Mouse (Mus musculus): Measurements from ENCODE around the gene Fate1. TPM values are rescaled to one million over a fixed set of nuclear protein-coding genes. Genes with fewer than 3 reads are reported as not detected.
A peak's percentile ranks its signal among the peaks of the same experiment; 100 is the strongest.

Gene Fate1
- total and polyA plus RNA-seq, 3 experiments, result not detected

- TF ChIP-seq CHD2 (IDR thresholded peaks at IDR 0.05; ENCODE audit: low read length) (no peak), CTCF (IDR thresholded peaks at IDR 0.05 in 2 of 3, conservative IDR thresholded peaks at IDR 0.05 in 1 of 3; ENCODE audit: control insufficient read depth in 1 of 3, insufficient read depth in 1 of 3, low read depth in 2 of 3, low read length in 3 of 3, poor library complexity in 1 of 3, severe bottlenecking in 1 of 3) (peak; percentile 39 to 69 (median 52)), BHLHE40 (IDR thresholded peaks at IDR 0.05; ENCODE audit: borderline replicate concordance, low read depth, low read length) (no peak), USF1 (IDR thresholded peaks at IDR 0.05; ENCODE audit: low read depth, low read length) (no peak), GABPA (IDR thresholded peaks at IDR 0.05; ENCODE audit: low read depth, low read length) (no peak), EP300 (IDR thresholded peaks at IDR 0.05; ENCODE audit: low read depth in 1 of 2, low read length in 2 of 2) (no peak), TBP (IDR thresholded peaks at IDR 0.05; ENCODE audit: low read depth, low read length) (no peak), ELF1 (IDR thresholded peaks at IDR 0.05; ENCODE audit: low read depth, low read length) (no peak), POLR2AphosphoS5 (IDR thresholded peaks at IDR 0.05; ENCODE audit: borderline replicate concordance, low read depth, low read length) (no peak), GATA1 (IDR thresholded peaks at IDR 0.05; ENCODE audit: low read depth, low read length) (no peak)
Measured at GRCm38 (mm10) chrX:71946631-71947030, 26.2 kb upstream of the Fate1 start (continued).

DNA sequence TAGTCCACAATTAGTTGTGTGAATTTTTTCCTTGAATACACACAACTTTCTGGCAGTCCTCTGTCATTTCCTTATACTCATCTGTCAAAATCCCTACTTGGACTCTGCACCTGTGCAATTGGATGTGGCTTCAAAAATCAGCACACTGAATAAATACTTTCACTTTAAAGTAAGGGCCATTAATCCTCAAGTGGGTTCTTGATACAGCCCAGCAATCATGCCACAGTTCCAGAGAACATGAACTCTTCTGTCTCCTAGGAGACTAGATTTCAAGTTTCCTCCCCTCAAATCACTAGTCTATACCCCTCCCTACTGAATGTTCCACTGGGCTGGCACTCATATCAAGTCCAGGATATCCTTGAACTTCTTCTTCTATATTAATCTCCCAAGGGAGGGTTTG, 14.4 kb upstream of the Fate1 start:
- no peaks in the 10 kb centered on the region for H3K4me1 ChIP-seq (ENCODE audit: control insufficient read depth in 1 of 2, insufficient read depth in 2 of 2, low read length in 2 of 2)
- TF ChIP-seq HCFC1 (IDR thresholded peaks at IDR 0.05; ENCODE audit: low read depth, low read length) (no peak), MYB (IDR thresholded peaks at IDR 0.05; ENCODE audit: low read depth, low read length) (no peak), POLR2A (IDR thresholded peaks at IDR 0.05; ENCODE audit: control insufficient read depth in 1 of 2, insufficient read depth in 1 of 2, low read depth in 1 of 2, low read length in 2 of 2, poor library complexity in 1 of 2) (no peak), EP300 (IDR thresholded peaks at IDR 0.05; ENCODE audit: low read depth in 1 of 2, low read length in 2 of 2) (no peak), ZMIZ1 (IDR thresholded peaks at IDR 0.05; ENCODE audit: low read depth, low read length) (no peak), E2F4 (IDR thresholded peaks at IDR 0.05; ENCODE audit: borderline replicate concordance, low read depth, low read length) (no peak), SIN3A (IDR thresholded peaks at IDR 0.05; ENCODE audit: low read length) (no peak), CHD1 (IDR thresholded peaks at IDR 0.05; ENCODE audit: low read depth, low read length) (no peak), ZKSCAN1 (IDR thresholded peaks at IDR 0.05; ENCODE audit: low read depth, low read length) (no peak), RCOR1 (IDR thresholded peaks at IDR 0.05; ENCODE audit: low read depth, low read length) (no peak), SMC3 (IDR thresholded peaks at IDR 0.05; ENCODE audit: low read depth, low read length) (no peak), GABPA (IDR thresholded peaks at IDR 0.05; ENCODE audit: low read depth, low read length) (no peak), MAFK (IDR thresholded peaks at IDR 0.05; ENCODE audit: borderline replicate concordance, low read depth, low read length) (no peak), MAX (IDR thresholded peaks at IDR 0.05; ENCODE audit: low read length) (no peak), TAL1 (IDR thresholded peaks at IDR 0.05; ENCODE audit: low read length) (no peak), ELF1 (IDR thresholded peaks at IDR 0.05; ENCODE audit: low read depth, low read length) (no peak), ZNF384 (IDR thresholded peaks at IDR 0.05; ENCODE audit: low read depth, low read length) (no peak)

More for the DNA sequence above, 14.4 kb upstream of the Fate1 start:
- Histone ChIP-seq H3K27me3 (ENCODE audit: control insufficient read depth in 1 of 2, insufficient read depth in 2 of 2, low read length in 2 of 2) (no peaks in the 10 kb centered on the region), H3K9me3 (replicated peaks; ENCODE audit: insufficient read depth, low read length) (no peaks in the 10 kb centered on the region), H3K9ac (ENCODE audit: control insufficient read depth, low read depth, low read length, poor library complexity, severe bottlenecking) (no peak overlapping the region), H3K36me3 (ENCODE audit: control insufficient read depth in 1 of 2, insufficient read depth in 2 of 2, low read length in 2 of 2) (no peaks in the 10 kb centered on the region), H3K27ac (ENCODE audit: control insufficient read depth, low read depth, low read length) (no peak overlapping the region), H3K4me3 (ENCODE audit: control insufficient read depth in 1 of 2, insufficient read depth in 1 of 2, low read depth in 2 of 2, low read length in 2 of 2) (no peak overlapping the region), H3K79me2 (ENCODE audit: control insufficient read depth, insufficient read depth, low read length, poor library complexity) (no peaks in the 10 kb centered on the region)
- no peak for DNase-seq (ENCODE audit: low read depth, low spot score)
